Mouse (Mus musculus): ENCODE results near the gene Pnliprp1.

Pnliprp1 gene

DNA sequence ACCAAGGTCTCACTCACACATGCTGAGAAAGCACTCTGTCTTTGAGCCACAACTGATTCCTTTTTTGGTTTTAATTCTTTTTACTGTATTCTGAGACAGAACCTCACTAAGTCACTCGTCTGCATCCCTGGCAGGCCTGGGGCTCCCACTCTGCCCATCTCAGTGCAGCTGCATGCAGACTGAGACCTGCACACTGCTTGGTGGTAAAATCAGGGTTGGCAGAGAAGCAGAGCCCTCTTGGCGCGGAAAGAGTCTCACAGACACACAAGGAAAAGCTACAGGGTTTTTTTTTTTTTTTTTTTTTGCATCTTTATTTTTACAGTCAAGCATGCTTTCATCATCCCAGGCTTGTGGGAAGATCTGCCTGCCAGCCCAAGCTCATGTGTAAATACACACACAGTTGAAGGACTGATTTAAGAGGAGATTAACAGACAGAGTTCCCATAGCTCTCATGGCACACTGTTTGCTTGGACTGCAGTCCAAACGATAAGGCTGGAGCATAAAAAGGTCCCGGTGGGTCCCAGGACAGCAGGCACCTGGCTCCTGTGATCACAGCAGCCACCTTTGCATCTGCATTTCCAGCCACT, at the start of gene Pnliprp1:
Pnliprp1 (plus strand) TSS at position 443 of the 587 bp plus-strand sequence.
- no peak for DNase-seq (ENCODE audit: low read depth in 1 of 2, low spot score in 2 of 2)

DNA sequence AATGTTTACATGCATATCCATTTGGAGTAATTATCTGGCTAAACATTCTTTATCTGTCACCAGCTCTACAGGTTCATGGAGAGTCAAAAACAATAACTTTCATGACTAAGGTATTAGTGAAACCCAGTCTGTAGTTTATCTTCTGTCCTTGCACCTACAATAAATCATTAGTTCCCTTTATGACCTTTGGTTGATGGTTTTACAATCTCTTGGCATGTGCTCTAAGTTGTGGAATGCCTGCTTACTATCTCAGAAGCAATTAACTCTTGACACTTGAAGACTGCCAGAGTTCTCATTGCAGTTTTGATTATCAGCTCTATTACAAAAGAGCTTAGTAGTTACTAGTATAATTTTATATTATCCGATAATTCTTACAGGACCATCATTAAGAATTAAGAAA, 39.8 kb upstream of the Pnliprp1 start:
- DNase-seq (ENCODE audit: low read depth in 1 of 2, low spot score in 2 of 2): no peak

DNA sequence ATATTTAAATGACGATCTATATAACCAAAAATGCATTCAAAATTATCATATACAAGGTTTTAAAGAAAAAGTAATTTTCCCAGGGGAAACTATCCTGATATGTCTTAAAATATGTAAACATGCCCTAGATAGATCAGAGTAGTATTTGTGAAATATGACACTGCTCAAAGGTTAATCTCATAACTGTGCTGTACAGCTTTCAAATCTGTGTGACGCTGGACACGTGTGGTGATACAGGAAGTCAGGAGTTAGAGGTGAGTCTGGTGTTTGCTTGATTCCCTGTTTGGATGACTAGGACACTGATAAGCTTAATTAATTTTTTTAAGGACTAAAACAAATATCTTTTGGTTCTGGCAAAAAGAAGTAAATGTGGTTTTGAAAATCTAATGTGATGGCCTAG, 33.4 kb upstream of the Pnliprp1 start:
- DNase-seq (ENCODE audit: low read depth in 1 of 2, low spot score in 2 of 2): no peak

DNA sequence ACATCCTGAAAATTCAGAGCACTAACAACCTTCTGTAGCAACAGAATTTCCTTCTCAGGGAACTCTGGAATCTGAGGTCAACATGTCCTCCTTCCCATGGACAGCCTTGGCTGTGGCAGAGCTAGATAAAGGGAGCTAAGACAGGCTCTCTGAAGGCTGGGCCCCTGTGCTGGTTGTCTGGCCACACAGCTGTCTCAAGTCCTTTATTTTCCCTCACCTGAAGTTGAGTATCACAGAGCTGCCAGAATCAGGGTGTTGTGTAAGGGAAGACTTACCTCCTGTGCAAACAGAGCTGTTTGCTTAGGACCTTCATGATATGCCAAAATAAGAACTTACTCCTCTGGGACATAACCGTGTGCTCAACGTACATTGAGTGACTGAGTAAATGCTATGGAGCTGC, 32.5 kb upstream of the Pnliprp1 start:
- no peak for DNase-seq (ENCODE audit: low read depth in 1 of 2, low spot score in 2 of 2)

DNA sequence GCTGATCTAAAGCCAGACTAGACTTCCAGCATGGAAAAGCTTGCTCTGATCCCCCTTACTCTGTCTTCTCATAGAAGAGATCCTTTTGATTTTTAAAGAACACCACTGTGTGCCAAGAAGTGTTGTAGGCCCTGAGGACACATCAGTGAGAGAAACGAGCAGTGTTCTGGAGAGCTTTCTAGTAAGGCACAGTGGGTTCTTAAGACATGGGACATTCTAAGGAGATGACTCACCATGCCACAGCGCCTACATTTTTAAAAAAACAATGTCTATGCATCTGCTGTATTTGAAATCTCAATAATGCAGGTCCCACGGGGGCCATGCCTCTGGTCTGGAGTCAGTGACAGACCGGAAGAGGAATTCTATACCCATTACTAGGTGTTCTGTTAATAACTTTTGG, 24.1 kb upstream of the Pnliprp1 start:
- DNase-seq (ENCODE audit: low read depth in 1 of 2, low spot score in 2 of 2): no peak

DNA sequence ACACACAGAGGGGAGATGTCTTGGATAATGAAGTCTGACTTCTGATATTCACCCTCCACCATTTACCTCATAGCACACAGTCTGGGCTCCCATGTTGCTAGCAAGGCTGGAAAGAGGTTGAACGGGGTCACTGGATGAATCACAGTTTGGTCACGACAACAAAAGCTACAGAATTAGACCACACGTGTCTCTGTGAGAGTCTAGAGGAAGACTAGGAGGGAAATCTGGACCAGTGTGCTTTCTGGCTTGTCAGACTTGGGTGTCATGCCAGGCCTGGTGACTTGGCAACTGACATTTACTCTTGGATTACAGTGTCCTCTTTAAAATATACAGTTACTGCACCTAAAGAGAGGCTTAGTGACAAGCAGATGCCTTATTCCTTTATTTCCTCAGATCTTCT, 20.1 kb upstream of the Pnliprp1 start:
- no peak for DNase-seq (ENCODE audit: low read depth in 1 of 2, low spot score in 2 of 2)

DNA sequence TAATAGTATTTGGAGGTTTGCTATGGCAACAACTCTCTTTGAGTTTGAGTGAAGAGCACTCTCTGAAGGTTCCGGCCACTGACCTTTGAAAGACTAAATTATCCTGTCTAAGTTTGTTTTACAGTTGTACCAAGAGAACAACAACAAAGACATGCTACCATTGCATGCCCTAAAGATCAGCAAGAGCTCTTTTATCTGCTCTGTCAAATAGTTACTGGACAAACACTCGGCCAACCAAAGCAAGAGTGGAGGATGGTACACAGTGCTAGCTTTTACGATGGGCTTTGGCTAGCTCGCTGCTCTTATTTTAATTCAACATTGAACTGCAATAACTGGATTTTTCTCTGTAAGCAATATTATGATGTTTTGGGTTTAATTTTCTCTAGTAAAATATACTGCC, 10.8 kb upstream of the Pnliprp1 start:
- DNase-seq (ENCODE audit: low read depth in 1 of 2, low spot score in 2 of 2): no peak

DNA sequence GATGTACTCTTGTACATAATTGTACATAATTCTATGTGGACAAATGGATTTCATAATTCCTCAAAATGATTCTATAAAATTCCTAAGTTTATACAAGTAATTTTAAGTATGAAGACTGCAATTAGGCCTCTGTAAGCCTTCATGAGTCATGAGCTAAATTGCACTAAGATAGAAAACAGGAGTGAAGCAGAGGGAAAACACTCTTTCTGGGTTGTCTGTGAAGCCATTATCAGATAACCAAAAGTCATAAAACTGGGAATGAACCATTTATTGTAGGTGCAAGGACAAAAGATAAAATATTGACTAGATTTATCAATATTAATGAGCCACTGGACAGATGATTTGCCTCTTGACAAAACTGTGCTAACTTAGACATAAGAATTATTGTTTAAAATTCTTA, 8.2 kb upstream of the Pnliprp1 start:
- DNase-seq (ENCODE audit: low read depth in 1 of 2, low spot score in 2 of 2): no peak

DNA sequence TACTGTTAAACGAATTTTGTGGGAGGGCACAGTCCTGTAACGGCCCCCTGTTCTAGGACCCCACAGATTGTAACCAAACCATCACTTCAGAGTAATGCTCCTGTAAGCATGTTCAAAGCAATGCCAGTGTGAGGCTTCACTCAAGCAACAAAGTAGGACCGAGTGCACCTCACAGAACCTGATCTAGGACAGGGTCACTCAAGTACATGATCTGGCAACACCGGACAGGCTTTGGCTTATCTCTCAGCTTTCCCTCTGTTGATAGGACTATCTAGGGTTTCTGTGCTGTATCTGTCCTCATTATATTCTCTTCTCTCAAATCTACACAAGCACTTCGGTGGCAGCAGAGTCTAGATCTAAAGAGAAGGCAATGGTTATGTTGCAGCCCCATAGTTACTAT, 2.1 kb upstream of the Pnliprp1 start:
- no peak for DNase-seq (ENCODE audit: low read depth in 1 of 2, low spot score in 2 of 2)

DNA sequence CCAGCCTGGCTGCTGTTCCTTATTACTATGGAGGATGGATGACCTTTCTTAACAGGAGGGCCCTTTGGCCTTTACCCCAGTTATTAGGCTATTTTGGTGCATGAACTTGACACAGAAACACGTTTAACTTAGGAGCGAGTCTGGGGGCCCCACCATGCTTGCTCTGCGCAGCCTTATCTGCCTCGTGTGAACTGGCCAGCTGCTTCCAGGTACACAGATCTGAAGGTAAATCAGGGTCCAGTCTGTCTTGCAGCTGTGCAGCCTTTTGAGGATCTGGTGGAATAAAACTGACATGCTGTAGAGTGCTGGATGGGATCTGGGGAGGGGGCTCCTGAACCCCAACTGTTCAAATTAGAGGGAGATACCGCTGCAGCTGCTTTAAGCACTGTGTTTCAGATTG, 931 bp upstream of the Pnliprp1 start:
- no peak for DNase-seq (ENCODE audit: low read depth in 1 of 2, low spot score in 2 of 2)

DNA sequence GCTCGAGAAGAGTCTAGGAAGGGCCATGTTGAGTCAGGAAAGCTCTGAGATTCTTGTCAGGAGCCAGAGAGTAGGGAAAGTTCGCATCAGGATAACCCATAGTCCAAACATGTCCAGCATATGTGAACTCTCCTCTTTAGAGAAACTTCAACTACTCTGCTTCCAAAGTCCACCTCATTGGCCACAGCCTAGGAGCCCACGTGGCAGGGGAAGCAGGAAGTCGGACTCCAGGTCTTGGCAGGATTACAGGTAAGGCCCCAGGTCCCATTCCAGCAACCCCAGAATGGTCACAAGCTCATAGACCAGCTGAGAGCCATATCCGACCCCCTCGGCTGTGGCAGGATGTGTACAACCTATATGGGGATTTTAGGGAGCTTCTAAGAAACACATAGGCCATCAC, 4.5 kb downstream of the Pnliprp1 start:
- DNase-seq (ENCODE audit: low read depth in 1 of 2, low spot score in 2 of 2): no peak

DNA sequence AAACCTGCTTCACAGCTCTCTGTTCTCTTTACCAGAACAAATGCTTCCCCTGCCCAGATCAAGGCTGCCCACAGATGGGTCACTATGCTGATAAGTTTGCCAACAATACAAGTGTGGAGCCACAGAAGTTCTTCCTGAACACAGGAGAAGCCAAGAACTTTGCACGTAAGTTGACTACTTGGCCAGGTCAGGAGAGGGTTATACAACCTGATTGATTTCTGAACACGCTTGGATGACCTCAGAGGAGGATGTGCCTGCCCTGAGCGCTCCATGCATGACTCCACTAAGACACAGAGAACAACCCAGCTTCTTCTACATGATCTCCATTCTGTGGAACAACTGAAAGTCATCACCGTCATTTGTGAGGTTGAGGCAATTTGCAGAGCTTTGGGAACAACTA, 9.4 kb downstream of the Pnliprp1 start:
- no peak for DNase-seq (ENCODE audit: low read depth in 1 of 2, low spot score in 2 of 2)

DNA sequence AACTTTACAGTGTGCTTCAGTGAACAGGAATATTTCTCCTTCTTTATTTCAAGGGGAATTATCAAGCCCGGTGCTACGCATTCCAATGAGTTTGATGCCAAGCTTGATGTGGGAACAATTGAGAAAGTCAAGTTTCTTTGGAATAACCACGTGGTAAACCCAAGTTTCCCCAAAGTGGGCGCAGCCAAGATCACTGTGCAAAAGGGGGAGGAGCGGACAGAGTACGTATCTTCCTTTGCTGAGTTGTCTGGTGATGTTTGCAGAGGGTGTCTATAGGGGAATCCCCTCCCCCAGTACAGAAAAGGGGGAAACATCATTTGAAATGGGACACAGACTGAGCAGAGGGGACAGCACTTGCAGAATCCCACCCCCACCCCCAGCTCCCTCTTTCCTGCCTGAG, 12.3 kb downstream of the Pnliprp1 start:
- no peak for DNase-seq (ENCODE audit: low read depth in 1 of 2, low spot score in 2 of 2)

DNA sequence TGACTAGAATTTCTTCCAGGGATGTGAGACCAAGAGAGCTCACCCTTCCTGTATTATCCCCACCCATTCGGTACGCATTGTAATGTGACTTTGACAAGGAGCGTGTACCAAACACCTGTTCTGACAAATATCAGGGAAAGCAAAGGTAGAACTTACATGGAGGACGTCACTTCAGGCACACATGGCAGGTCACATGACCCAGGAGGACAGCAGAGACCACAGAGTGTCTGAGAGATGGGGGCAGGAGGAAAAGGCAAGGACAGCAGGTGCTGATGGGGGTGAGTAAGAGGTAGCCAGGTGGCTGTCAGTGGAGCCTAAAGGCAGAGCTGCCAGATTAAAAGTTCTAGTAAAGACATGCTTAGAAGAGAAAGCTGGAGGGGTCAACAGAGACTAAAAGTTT, 14.0 kb downstream of the Pnliprp1 start:
- no peak for DNase-seq (ENCODE audit: low read depth in 1 of 2, low spot score in 2 of 2)

DNA sequence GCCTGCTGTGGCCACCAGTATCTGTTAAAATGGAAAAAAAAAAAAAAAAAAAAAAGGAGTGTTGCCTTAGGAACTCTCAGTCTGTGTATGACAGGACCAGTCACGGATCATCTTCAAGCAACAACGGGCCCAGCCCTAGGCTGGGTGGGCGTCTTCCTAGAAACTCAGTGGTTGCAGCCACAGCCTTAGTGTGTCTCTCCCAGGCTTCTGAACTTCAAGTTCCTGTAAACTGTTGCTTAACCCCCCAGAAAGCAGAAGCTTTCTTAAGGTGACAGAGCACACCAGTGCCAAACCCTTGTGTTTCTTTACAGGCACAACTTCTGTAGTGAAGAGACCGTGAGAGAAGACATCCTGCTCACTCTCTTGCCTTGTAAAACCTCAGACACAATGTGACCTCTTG, 15.0 kb downstream of the Pnliprp1 start:
- no peak for DNase-seq (ENCODE audit: low read depth in 1 of 2, low spot score in 2 of 2)

DNA sequence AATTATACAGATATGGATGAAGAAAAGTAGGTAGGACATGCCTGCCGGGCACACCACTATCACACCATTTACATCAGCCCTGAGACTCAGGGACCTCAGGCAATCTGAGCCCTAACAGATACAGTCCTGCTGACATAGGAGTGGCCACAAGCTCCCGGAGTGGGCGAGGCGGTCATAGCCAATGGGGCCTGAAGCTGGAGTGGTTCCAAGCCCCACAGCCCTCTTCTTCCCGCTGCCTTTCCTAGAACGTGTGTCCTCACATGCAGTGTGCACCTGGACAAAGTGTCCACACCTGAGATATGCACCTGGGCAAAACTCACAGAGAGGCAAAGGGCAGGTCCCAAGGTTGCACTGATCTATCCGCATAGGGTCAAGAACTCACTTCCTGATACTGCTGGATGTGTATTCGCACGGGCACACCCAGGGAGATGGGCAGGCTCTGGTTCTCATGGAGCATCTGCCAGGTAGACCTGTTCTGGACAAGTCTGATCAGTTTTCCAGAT, 18.9 kb downstream of the Pnliprp1 start:
- no peak for DNase-seq (ENCODE audit: low read depth in 1 of 2, low spot score in 2 of 2)

DNA sequence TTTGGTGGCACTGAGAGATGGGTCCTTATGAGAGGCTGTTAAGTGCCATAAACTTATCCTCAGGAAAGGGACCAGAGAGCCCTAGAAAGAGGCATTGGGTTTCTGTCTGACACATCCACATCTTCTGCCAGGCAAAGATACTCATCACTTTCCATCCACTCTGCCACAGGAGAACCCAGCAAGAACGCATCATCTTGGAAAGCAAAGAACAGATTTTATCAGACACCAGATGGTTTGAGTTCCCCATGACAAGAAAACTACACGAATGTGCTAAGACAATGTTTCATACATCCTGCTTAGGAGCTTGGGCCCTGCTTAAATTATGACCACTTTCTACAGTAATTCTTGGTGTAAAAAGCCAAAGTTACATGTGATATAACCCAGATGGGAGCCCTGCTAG, 22.1 kb downstream of the Pnliprp1 start:
- no peak for DNase-seq (ENCODE audit: low read depth in 1 of 2, low spot score in 2 of 2)

DNA sequence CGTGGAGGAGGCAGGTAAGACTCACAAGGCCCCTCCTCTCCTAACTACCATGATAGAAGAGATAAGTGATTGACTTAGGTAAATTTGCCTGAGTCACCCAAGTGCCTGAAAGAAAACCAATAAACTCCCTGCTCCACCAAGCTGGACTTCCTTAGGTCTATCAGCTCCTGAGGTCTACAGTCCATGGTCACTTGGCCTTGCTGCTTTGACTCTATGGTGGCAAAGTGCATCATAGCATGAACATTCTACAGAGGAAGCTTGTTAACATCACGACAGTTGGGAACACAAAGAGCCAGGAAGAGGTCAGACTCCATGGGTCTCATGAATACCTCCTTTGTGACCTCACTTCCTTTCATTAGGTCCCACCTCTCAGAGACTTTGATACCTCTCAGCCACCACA, 22.8 kb downstream of the Pnliprp1 start:
- DNase-seq (ENCODE audit: low read depth in 1 of 2, low spot score in 2 of 2): no peak

DNA sequence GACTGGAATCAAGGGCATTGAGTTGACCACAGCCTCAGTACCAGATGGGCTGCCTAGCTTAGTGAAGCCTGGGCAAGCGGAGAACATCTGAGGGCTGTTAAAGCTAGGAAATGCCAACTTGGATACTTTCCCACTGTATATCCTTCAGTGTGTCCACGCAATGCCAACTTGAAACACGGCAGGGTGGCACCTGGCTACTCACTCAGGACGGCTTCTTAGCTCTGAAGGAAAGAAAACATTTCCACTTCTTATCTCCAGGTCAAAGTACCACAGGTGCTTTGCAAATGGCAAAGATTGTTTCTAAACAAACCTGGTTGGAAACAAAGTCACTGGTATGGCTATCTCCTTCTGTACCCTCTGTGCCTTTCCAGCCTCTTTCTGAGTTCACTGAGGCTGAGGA, 30.2 kb downstream of the Pnliprp1 start:
- no peak for DNase-seq (ENCODE audit: low read depth in 1 of 2, low spot score in 2 of 2)

DNA sequence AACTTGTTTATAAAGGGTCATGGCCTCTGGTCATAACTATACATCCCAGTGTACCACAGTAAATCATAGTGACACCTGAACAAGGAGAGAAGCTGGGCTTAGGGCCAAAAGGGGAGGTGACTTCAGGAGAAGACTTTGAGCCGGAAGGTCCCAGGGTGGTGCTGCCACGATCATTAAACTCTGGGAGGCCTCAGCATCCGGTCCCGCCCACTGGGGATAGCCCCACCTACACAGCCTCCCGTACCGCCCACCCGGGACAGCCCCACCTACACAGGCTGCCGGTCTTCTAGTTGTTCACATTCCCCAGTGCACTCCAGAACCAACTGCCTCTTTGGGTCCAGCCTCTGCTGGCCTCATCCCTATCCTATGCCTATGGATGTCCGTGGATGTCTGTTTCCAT, 30.7 kb downstream of the Pnliprp1 start, which contains the start of gene Pnliprp2:
Pnliprp2 (plus strand) TSS at position 297 of the 400 bp plus-strand sequence.
- no peak for DNase-seq (ENCODE audit: low read depth in 1 of 2, low spot score in 2 of 2)

DNA sequence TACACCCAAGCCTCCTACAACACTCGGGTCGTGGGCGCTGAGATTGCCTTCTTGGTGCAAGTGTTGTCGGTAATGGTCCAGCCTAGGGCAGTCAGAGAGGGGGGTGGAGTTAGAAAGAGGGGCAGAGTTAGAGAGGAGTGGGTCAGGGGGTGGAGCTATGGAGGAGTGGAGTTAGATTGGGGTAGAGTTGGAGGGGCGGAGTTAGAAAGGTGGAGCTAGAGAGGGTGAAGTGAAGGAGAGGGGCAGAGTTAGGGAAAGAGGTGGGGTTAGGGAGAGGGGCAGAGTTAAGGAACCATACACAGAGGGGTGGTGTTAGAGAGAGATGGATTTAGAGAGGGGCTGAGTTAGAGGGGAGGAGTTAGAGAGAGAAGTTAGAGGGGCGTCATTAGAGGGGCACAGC, 33.6 kb downstream of the Pnliprp1 start:
- no peak for DNase-seq (ENCODE audit: low read depth in 1 of 2, low spot score in 2 of 2)

DNA sequence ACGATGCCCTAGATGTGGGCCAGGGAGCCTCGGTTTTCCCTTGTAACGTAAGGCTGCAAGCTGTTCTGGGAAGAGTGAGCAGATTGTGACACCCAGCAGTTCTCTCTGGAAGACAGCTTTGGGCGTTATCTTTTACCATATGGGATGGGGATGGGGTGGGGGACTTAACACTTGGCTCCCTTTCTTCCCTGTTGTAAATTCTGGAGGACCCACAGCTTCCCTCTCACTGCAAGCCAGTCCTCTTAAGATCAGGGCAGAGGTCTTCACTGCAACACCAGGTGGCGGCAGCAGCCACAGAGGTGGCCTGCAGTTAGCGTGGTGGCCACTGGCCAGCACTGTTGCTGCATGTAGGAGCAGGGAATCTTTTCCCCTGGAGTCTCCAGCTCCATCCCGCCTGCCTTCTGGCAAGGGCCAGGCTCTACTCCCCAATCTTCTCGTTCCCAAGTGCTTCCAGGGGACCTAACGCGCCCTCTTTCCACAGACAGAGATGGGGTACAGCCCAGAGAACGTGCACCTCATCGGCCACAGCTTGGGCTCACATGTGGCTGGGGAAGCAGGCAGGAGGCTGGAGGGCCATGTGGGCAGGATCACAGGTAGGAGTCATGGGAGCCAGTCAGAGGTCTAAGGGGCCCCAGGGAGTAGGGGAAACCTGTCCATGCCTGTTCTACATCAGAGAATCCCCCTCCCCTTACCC, 34.3 kb downstream of the Pnliprp1 start:
- no peak for DNase-seq (ENCODE audit: low read depth in 1 of 2, low spot score in 2 of 2)

DNA sequence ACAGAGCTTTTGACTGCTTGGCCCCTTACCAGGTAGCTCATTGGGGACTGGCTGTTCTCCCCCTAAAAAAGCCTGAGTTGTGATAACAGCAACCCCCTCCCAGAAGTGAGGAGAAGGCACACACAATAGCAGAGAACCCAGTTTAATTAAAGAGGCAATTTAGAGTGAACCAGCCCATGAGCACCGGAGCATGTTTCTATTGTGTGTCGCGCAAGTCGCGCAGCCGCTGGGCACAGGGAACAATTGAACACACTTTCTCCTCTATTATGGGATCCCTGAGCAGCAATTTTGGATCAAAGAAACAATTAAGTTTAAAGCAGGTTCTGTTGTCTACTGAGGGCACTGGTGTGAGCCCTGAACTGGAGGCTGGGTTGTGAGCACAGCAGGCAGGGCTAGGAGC, 38.6 kb downstream of the Pnliprp1 start:
- no peak for DNase-seq (ENCODE audit: low read depth in 1 of 2, low spot score in 2 of 2)
